Mouse (Mus musculus): ENCODE measurements at regions not wholly inside any gene's neighbourhood (a gene's known extent, or its start where the extent isn't known, plus 50 kb on each side); places are given as distances from the start of the nearest gene placed in this dataset.

- H3K4me2 ChIP-seq: no peak overlapping the region
- H3K9ac ChIP-seq (ENCODE audit: low read depth, low read length): no peak overlapping the region
- H3K27me3 ChIP-seq (replicated peaks; ENCODE audit: control insufficient read depth, insufficient read depth, low read length): no peaks in the 10 kb centered on the region
- WGBS: 63% methylated on average over 14 of the region's 14 CpGs
- H3K4me3 ChIP-seq (ENCODE audit: low read depth, low read length): no peak overlapping the region
- no peaks in the 10 kb centered on the region for H3K9me3 ChIP-seq (ENCODE audit: control insufficient read depth, low read length)
- no peaks in the 10 kb centered on the region for H3K36me3 ChIP-seq (ENCODE audit: control insufficient read depth, insufficient read depth, low read length)
- no peaks in the 10 kb centered on the region for H3K4me1 ChIP-seq (replicated peaks; ENCODE audit: control insufficient read depth, insufficient read depth, low read length)
- no peak for ATAC-seq (replicated peaks; ENCODE audit: low FRiP score)
- no peak for DNase-seq (ENCODE audit: low spot score)
- no peak overlapping the region for H3K27ac ChIP-seq (ENCODE audit: low read depth, low read length)
Measured at GRCm38 (mm10) chr10:83857794-83858442, 135.3 kb downstream of the 1500009L16Rik start.

DNA sequence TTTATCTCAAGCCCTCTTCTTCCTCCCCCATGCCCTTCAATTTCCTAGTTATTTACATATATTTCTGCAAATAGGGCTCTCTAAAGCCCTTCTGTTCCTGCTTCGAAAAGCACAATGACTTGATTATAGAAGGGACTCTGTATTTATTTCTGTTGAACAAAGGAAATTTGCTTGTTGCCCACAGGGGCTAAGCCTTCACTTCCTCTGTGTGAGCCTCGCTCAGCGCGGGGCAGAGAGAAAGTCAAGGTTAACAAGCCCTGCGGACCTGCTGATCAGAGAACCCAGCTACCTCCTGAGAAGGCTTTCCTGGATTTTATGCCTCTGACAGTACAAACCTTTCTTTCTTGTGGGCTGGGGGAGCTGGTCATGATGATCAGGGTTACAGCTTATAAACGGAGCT is 136.0 kb downstream of the 1500009L16Rik start:
- Histone ChIP-seq H3K9me3 (ENCODE audit: control insufficient read depth, low read length) (no peaks in the 10 kb centered on the region), H3K27ac (ENCODE audit: low read depth, low read length) (no peak overlapping the region), H3K36me3 (ENCODE audit: control insufficient read depth, insufficient read depth, low read length) (no peaks in the 10 kb centered on the region), H3K4me2 (no peak overlapping the region), H3K27me3 (replicated peaks; ENCODE audit: control insufficient read depth, insufficient read depth, low read length) (no peaks in the 10 kb centered on the region), H3K4me3 (ENCODE audit: low read depth, low read length) (no peak overlapping the region), H3K4me1 (replicated peaks; ENCODE audit: control insufficient read depth, insufficient read depth, low read length) (no peaks in the 10 kb centered on the region), H3K9ac (ENCODE audit: low read depth, low read length) (no peak overlapping the region)
- DNase-seq (ENCODE audit: low spot score): no peak
- WGBS: 63% methylated on average over 6 of the region's 6 CpGs
- ATAC-seq (replicated peaks; ENCODE audit: low FRiP score): no peak

- WGBS: 65% methylated on average over 4 of the region's 4 CpGs
- H3K4me3 ChIP-seq (ENCODE audit: low read depth, low read length): no peak overlapping the region
- no peaks in the 10 kb centered on the region for H3K36me3 ChIP-seq (ENCODE audit: control insufficient read depth, insufficient read depth, low read length)
- H3K4me1 ChIP-seq (replicated peaks; ENCODE audit: control insufficient read depth, insufficient read depth, low read length): no peaks in the 10 kb centered on the region
- ATAC-seq (replicated peaks; ENCODE audit: low FRiP score) (no peak), DNase-seq (ENCODE audit: low spot score) (no peak)
- H3K27ac ChIP-seq (ENCODE audit: low read depth, low read length): no peak overlapping the region
- no peak overlapping the region for H3K9ac ChIP-seq (ENCODE audit: low read depth, low read length)
- H3K9me3 ChIP-seq (ENCODE audit: control insufficient read depth, low read length): 0 out of 2 replicates have a peak, but pooled peaks cover 3% of the 10 kb centered on the region
- no peaks in the 10 kb centered on the region for H3K27me3 ChIP-seq (replicated peaks; ENCODE audit: control insufficient read depth, insufficient read depth, low read length)
- no peak overlapping the region for H3K4me2 ChIP-seq
Measured at GRCm38 (mm10) chr10:83859633-83860032, 137.0 kb downstream of the 1500009L16Rik start.

GRCm38 (mm10) chr10:83861574-83862190 is 139.0 kb downstream of the 1500009L16Rik start:
- Histone ChIP-seq H3K9ac (ENCODE audit: low read depth, low read length) (no peak overlapping the region), H3K4me3 (ENCODE audit: low read depth, low read length) (no peak overlapping the region), H3K4me2 (no peak overlapping the region), H3K36me3 (ENCODE audit: control insufficient read depth, insufficient read depth, low read length) (no peaks in the 10 kb centered on the region), H3K9me3 (ENCODE audit: control insufficient read depth, low read length) (0 out of 2 replicates have a peak, but pooled peaks cover 3% of the 10 kb centered on the region), H3K4me1 (replicated peaks; ENCODE audit: control insufficient read depth, insufficient read depth, low read length) (no peaks in the 10 kb centered on the region), H3K27me3 (replicated peaks; ENCODE audit: control insufficient read depth, insufficient read depth, low read length) (no peaks in the 10 kb centered on the region), H3K27ac (ENCODE audit: low read depth, low read length) (no peak overlapping the region)
- ATAC-seq (replicated peaks; ENCODE audit: low FRiP score): no peak
- WGBS: 77% methylated on average over 5 of the region's 5 CpGs
- no peak for DNase-seq (ENCODE audit: low spot score)

- H3K9me3 ChIP-seq (ENCODE audit: control insufficient read depth, low read length): 0 out of 2 replicates have a peak, but pooled peaks cover 3% of the 10 kb centered on the region
- H3K27me3 ChIP-seq (replicated peaks; ENCODE audit: control insufficient read depth, insufficient read depth, low read length): no peaks in the 10 kb centered on the region
- H3K4me1 ChIP-seq (replicated peaks; ENCODE audit: control insufficient read depth, insufficient read depth, low read length): no peaks in the 10 kb centered on the region
- ATAC-seq (replicated peaks; ENCODE audit: low FRiP score) (no peak), DNase-seq (ENCODE audit: low spot score) (no peak)
- no peaks in the 10 kb centered on the region for H3K36me3 ChIP-seq (ENCODE audit: control insufficient read depth, insufficient read depth, low read length)
- H3K27ac ChIP-seq (ENCODE audit: low read depth, low read length): no peak overlapping the region
- no peak overlapping the region for H3K9ac ChIP-seq (ENCODE audit: low read depth, low read length)
- no peak overlapping the region for H3K4me3 ChIP-seq (ENCODE audit: low read depth, low read length)
- H3K4me2 ChIP-seq: no peak overlapping the region
- 87% methylated on average over 8 of the region's 8 CpGs for WGBS
Measured at GRCm38 (mm10) chr10:83864591-83864990, 141.9 kb downstream of the 1500009L16Rik start.

DNA sequence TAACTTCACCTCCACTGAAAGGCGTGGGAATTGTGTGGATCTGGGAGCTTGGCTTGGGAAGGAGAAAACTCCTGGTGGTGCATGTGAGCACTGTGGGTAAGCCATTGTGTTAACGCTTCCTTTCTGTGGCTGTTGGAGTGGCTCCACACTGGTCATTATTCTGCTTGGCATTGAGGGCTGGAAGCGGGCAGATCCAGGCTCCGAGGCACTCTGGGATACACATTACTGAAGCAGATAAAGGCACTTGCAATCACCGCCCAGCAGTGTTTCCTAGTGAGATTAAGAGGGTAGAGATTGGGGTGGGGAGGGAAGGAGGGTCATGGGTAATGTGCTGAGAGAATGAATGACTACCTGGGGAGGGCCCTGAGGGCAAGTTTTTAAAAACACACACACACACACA is 143.3 kb downstream of the 1500009L16Rik start:
- 37% methylated on average over 5 of the region's 5 CpGs for WGBS
- no peak for ATAC-seq (replicated peaks; ENCODE audit: low FRiP score)

DNA sequence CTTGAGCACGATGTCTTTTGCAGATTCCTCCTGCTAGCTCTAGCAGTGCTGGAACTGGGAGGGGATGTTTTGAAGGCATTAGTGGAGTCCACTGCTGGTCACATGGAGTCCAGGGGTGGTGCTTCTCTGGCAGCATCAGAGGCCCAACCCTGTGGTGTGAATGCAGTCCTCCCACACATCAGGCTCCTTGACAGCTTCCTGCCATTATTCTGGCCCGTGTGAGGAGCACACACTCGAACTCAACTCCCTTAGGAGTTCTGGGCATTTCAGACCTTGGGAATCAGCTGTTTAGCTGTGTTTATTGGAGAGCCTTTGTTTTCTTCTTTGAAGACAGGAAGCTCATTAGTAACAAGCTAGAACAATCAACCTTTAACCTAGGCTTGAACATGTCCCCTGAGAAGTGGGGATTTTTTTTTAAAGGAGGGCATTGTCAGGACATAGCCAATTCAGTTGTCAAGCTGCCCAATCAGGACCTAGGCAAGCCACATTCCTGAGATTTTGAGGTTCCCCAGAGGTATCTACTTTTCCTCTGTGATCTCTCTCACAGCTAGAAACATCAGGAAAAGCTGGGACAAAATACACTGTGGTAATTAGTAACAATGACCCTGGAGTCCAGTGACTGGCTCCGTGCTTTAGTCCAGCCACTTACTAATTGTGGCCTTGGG is 149.2 kb downstream of the 1500009L16Rik start:
- H3K9ac ChIP-seq (ENCODE audit: low read depth, low read length): no peak overlapping the region
- WGBS: 41% methylated on average over 4 of the region's 4 CpGs
- no peaks in the 10 kb centered on the region for H3K36me3 ChIP-seq (ENCODE audit: control insufficient read depth, insufficient read depth, low read length)
- no peak overlapping the region for H3K27ac ChIP-seq (ENCODE audit: low read depth, low read length)
- no peak for DNase-seq (ENCODE audit: low spot score)
- no peaks in the 10 kb centered on the region for H3K27me3 ChIP-seq (replicated peaks; ENCODE audit: control insufficient read depth, insufficient read depth, low read length)
- no peak overlapping the region for H3K4me3 ChIP-seq (ENCODE audit: low read depth, low read length)
- no peak for ATAC-seq (replicated peaks; ENCODE audit: low FRiP score)
- H3K4me2 ChIP-seq: no peak overlapping the region
- no peaks in the 10 kb centered on the region for H3K4me1 ChIP-seq (replicated peaks; ENCODE audit: control insufficient read depth, insufficient read depth, low read length)
- no peaks in the 10 kb centered on the region for H3K9me3 ChIP-seq (ENCODE audit: control insufficient read depth, low read length)

More for the DNA sequence above, 143.3 kb downstream of the 1500009L16Rik start:
- H3K9me3 ChIP-seq (ENCODE audit: control insufficient read depth, low read length): 0 out of 2 replicates have a peak, but pooled peaks cover 3% of the 10 kb centered on the region
- H3K36me3 ChIP-seq (ENCODE audit: control insufficient read depth, insufficient read depth, low read length): no peaks in the 10 kb centered on the region
- H3K27ac ChIP-seq (ENCODE audit: low read depth, low read length): no peak overlapping the region
- DNase-seq (ENCODE audit: low spot score): no peak
- no peaks in the 10 kb centered on the region for H3K27me3 ChIP-seq (replicated peaks; ENCODE audit: control insufficient read depth, insufficient read depth, low read length)
- H3K4me3 ChIP-seq (ENCODE audit: low read depth, low read length): no peak overlapping the region
- H3K4me2 ChIP-seq: no peak overlapping the region
- H3K9ac ChIP-seq (ENCODE audit: low read depth, low read length): no peak overlapping the region
- H3K4me1 ChIP-seq (replicated peaks; ENCODE audit: control insufficient read depth, insufficient read depth, low read length): no peaks in the 10 kb centered on the region

- no peak overlapping the region for H3K9ac ChIP-seq (ENCODE audit: low read depth, low read length)
- no peak overlapping the region for H3K4me3 ChIP-seq (ENCODE audit: low read depth, low read length)
- no peaks in the 10 kb centered on the region for H3K36me3 ChIP-seq (ENCODE audit: control insufficient read depth, insufficient read depth, low read length)
- no peak overlapping the region for H3K4me2 ChIP-seq
- H3K27me3 ChIP-seq (replicated peaks; ENCODE audit: control insufficient read depth, insufficient read depth, low read length): no peaks in the 10 kb centered on the region
- no peak overlapping the region for H3K27ac ChIP-seq (ENCODE audit: low read depth, low read length)
- H3K9me3 ChIP-seq (ENCODE audit: control insufficient read depth, low read length): no peaks in the 10 kb centered on the region
- no peak for ATAC-seq (replicated peaks; ENCODE audit: low FRiP score)
- WGBS: 72% methylated on average over 2 of the region's 2 CpGs
- DNase-seq (ENCODE audit: low spot score): no peak
- H3K4me1 ChIP-seq (replicated peaks; ENCODE audit: control insufficient read depth, insufficient read depth, low read length): no peaks in the 10 kb centered on the region
Measured at GRCm38 (mm10) chr10:83878745-83879144, 156.1 kb downstream of the 1500009L16Rik start.

Measured in liver, embryonic 11.5 days (tissue).